Mouse (Mus musculus) MEL (cell line): Measurements from ENCODE around the gene H3f3b. TPM values are rescaled to one million over a fixed set of nuclear protein-coding genes. Genes with fewer than 3 reads are reported as not detected.

ENCODE experiments used
- DNase-seq: peaks from one replicate; pipeline ENCODE4 v3.0.0; 2011; ENCODE audit warnings: low read depth, low spot score
- H3K27ac ChIP-seq: 2 replicates; pipeline ENCODE4 v1.5.1; 2012; ENCODE audit warnings: low read depth, mild to moderate bottlenecking, control low read depth, low read length, moderate library complexity; ENCODE audit not compliant: control insufficient read depth
- H3K27me3 ChIP-seq, 2 experiments: fragments of 150-350 bp in 1 of 2; sonication (generic) in 1 of 2; 2 replicates each; pipeline ENCODE4 v1.6.1; 2012; ENCODE audit warnings: low read length in 2 of 2, mild to moderate bottlenecking in 2 of 2, improper control_type of control experiment in 1 of 2, moderate library complexity in 1 of 2; ENCODE audit not compliant: insufficient read depth in 2 of 2, control insufficient read depth in 1 of 2
- H3K36me3 ChIP-seq, 2 experiments: 2 replicates each; pipeline ENCODE4 v1.6.1; 2012 to 2014; ENCODE audit warnings: low read length in 2 of 2, improper control_type of control experiment in 1 of 2, inconsistent platforms in 1 of 2, mild to moderate bottlenecking in 1 of 2; ENCODE audit not compliant: insufficient read depth in 2 of 2, control insufficient read depth in 1 of 2
- H3K4me1 ChIP-seq, 2 experiments: fragments of 150-350 bp in 1 of 2; sonication (generic) in 1 of 2; 2 replicates each; pipeline ENCODE4 v1.6.1; 2012; ENCODE audit warnings: low read length in 2 of 2, improper control_type of control experiment in 1 of 2, mild to moderate bottlenecking in 1 of 2; ENCODE audit not compliant: insufficient read depth in 2 of 2, control insufficient read depth in 1 of 2
- H3K4me3 ChIP-seq, 2 experiments: fragments of 150-350 bp in 1 of 2; sonication (generic) in 1 of 2; 2 replicates each; pipeline ENCODE4 v1.5.1; 2012; ENCODE audit warnings: low read depth in 2 of 2, low read length in 2 of 2, mild to moderate bottlenecking in 2 of 2, moderate library complexity in 2 of 2, control low read depth in 1 of 2, improper control_type of control experiment in 1 of 2; ENCODE audit not compliant: control insufficient read depth in 1 of 2, insufficient read depth in 1 of 2
- H3K79me2 ChIP-seq: 2 replicates; pipeline ENCODE4 v1.6.1; 2012; ENCODE audit warnings: mild to moderate bottlenecking, low read length, moderate library complexity; ENCODE audit not compliant: control insufficient read depth, poor library complexity, insufficient read depth
- H3K9ac ChIP-seq: 2 replicates; pipeline ENCODE4 v1.6.1; 2012; ENCODE audit warnings: low read depth, mild to moderate bottlenecking, control low read depth, low read length, moderate library complexity; ENCODE audit not compliant: control insufficient read depth, poor library complexity, severe bottlenecking
- H3K9me3 ChIP-seq: fragments of 150-350 bp; sonication (generic); replicated peaks from 2 replicates; pipeline ENCODE4 v1.6.1; 2012; ENCODE audit warnings: mild to moderate bottlenecking, low read length, improper control_type of control experiment, moderate library complexity; ENCODE audit not compliant: insufficient read depth
- CHD1 ChIP-seq: IDR thresholded peaks from 2 replicates; pipeline ENCODE4 v1.6.1; 2012; ENCODE audit warnings: low read depth, mild to moderate bottlenecking, inconsistent platforms, low read length, improper control_type of control experiment
- CHD2 ChIP-seq: IDR thresholded peaks from 2 replicates; pipeline ENCODE4 v1.6.1; 2011; ENCODE audit warnings: low read length, improper control_type of control experiment
- CTCF ChIP-seq, 3 experiments: IDR thresholded peaks in 2 of 3; conservative IDR thresholded peaks in 1 of 3; 2 replicates each; pipeline ENCODE4 v1.5.1; 2011 to 2012; ENCODE audit warnings: low read length in 3 of 3, low read depth in 2 of 3, mild to moderate bottlenecking in 2 of 3, improper control_type of control experiment in 1 of 3, inconsistent platforms in 1 of 3, mixed read lengths in 1 of 3, moderate library complexity in 1 of 3; ENCODE audit not compliant: control insufficient read depth in 1 of 3, insufficient read depth in 1 of 3, poor library complexity in 1 of 3, severe bottlenecking in 1 of 3
- ETS1 ChIP-seq: IDR thresholded peaks from 2 replicates; pipeline ENCODE4 v1.6.1; 2012; ENCODE audit warnings: low read depth, mild to moderate bottlenecking, inconsistent platforms, low read length, improper control_type of control experiment, moderate library complexity
- GATA1 ChIP-seq: IDR thresholded peaks from 2 replicates; pipeline ENCODE4 v1.6.1; 2011; ENCODE audit warnings: low read depth, low read length, improper control_type of control experiment
- JUND ChIP-seq: IDR thresholded peaks from 2 replicates; pipeline ENCODE4 v1.6.1; 2011; ENCODE audit warnings: low read depth, mild to moderate bottlenecking, improper control_type of control experiment, low read length
- MXI1 ChIP-seq: IDR thresholded peaks from 2 replicates; pipeline ENCODE4 v1.6.1; 2011; ENCODE audit warnings: mild to moderate bottlenecking, low read depth, low read length, improper control_type of control experiment
- POLR2A ChIP-seq, 2 experiments: IDR thresholded peaks; 2 replicates each; pipeline ENCODE4 v1.6.1; 2011 to 2012; ENCODE audit warnings: low read length in 2 of 2, mild to moderate bottlenecking in 2 of 2, control low read depth in 1 of 2, improper control_type of control experiment in 1 of 2, low read depth in 1 of 2, moderate library complexity in 1 of 2; ENCODE audit not compliant: control insufficient read depth in 1 of 2, insufficient read depth in 1 of 2, poor library complexity in 1 of 2
- POLR2AphosphoS2 ChIP-seq: IDR thresholded peaks from 2 replicates; pipeline ENCODE4 v1.6.1; 2011; ENCODE audit warnings: low read length, improper control_type of control experiment
- RAD21 ChIP-seq: IDR thresholded peaks from 2 replicates; pipeline ENCODE4 v1.6.1; 2011; ENCODE audit warnings: mild to moderate bottlenecking, low read depth, low read length, improper control_type of control experiment
- SIN3A ChIP-seq: IDR thresholded peaks from 2 replicates; pipeline ENCODE4 v1.6.1; 2012; ENCODE audit warnings: low read length, improper control_type of control experiment, inconsistent platforms
- SMC3 ChIP-seq: IDR thresholded peaks from 2 replicates; pipeline ENCODE4 v1.6.1; 2011; ENCODE audit warnings: low read depth, low read length, improper control_type of control experiment
- TAL1 ChIP-seq: IDR thresholded peaks from 2 replicates; pipeline ENCODE4 v1.6.1; 2012; ENCODE audit warnings: mild to moderate bottlenecking, inconsistent platforms, low read length, moderate library complexity, mixed read lengths
- TCF12 ChIP-seq: IDR thresholded peaks from 2 replicates; pipeline ENCODE4 v1.6.1; 2014; ENCODE audit warnings: low read depth, mild to moderate bottlenecking, inconsistent platforms, low read length, improper control_type of control experiment, moderate library complexity
- ZC3H11A ChIP-seq: IDR thresholded peaks from 2 replicates; pipeline ENCODE4 v1.6.1; 2012; ENCODE audit warnings: low read depth, mild to moderate bottlenecking, inconsistent platforms, low read length, improper control_type of control experiment
- polyA plus RNA-seq, 2 experiments: library from polyadenylated mRNA; stranded (reverse) in 1 of 2; unstranded in 1 of 2; fragments of >175 nt in 1 of 2; fragments of >200 nt in 1 of 2; gene quantifications; 2 replicates each; pipeline versions ENCODE4 v1.2.1 to v1.2.4; 2012; ENCODE audit warnings: low replicate concordance in 2 of 2, low read depth in 1 of 2; ENCODE audit not compliant: insufficient read length in 2 of 2, insufficient read depth in 1 of 2, missing spikeins in 1 of 2
- total RNA-seq: library from RNA; depleted of rRNA; stranded (reverse); fragments of 300-350 nt; gene quantifications from 2 replicates; pipeline ENCODE4 v1.2.3, GENCODE M21; 2012

Gene H3f3b
- total and polyA plus RNA-seq, 3 experiments: 96.6 to 767 (median 498) TPM

DNA sequence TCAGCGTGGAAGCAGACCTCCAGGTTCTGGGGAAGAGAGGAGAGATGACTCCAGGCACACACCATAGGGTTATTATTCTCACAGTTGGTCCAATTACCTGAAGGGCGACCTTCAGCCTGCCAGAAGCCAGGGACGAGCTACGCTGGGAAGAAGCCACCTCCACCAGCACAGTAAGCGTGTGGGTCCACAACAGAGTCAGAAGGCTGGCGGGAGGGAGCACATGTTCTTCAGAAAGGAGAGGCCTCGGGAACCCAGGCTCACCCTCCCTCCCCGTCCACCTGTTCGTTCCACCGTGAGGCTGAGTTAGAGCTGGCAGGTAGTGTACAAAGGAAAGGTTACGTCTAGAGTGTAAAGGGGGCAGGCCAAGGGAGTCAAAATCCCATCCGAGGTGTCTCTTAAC is 37.6 kb upstream of the H3f3b start:
- Histone ChIP-seq H3K27me3 (no peaks in the 10 kb centered on the region), H3K9ac (no peak overlapping the region), H3K9me3 (no peaks in the 10 kb centered on the region), H3K4me3 (no peak overlapping the region), H3K27ac (no peak overlapping the region), H3K79me2 (no peaks in the 10 kb centered on the region), H3K4me1 (no peaks in the 10 kb centered on the region), H3K36me3 (no peaks in the 10 kb centered on the region; a peak in 1 of 4 replicates)
- TF ChIP-seq TAL1: no peak
- TF ChIP-seq POLR2A (IDR thresholded peaks at IDR 0.05; ENCODE audit: control insufficient read depth in 1 of 2, insufficient read depth in 1 of 2, low read depth in 1 of 2, low read length in 2 of 2, poor library complexity in 1 of 2): no peak
- no peak for DNase-seq

DNA sequence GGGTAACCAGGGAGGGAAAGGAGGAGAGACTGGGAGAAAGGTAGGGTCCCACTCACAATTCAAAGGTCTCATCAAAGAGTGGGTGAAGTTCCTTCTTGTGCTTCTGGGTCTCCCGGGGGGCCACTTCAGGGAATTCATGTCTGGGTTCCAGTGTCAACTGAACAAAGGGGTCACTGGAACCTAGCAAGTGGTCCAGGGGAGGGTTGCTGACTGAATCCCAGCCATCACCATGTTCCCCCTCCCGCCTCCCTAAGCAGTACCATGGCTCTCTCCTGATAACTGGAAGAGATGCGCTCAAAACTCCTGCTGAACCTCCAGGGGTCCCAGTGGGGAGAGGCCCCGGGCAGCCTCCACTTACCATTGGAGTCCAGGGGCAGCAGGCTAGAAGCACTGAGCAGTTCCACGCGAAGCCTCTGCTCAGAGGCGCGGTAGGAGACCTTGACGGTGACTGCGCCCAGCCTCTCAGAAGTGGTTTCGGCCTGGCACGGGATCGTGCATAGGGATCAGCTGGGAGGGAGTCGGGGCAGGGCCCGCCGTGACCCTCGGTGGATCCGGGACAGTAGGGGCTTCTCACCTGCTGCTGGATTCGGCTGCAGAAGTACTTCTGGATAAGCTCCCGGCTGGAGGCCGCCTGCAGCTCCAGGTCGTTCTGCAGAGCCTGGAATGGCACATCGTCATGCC is 36.6 kb upstream of the H3f3b start:
- no peak for TF ChIP-seq TCF12
- TF ChIP-seq ZC3H11A: no peak
- no peak for TF ChIP-seq RAD21
- TF ChIP-seq SIN3A: no peak
- no peak for TF ChIP-seq CHD1
- TF ChIP-seq ETS1: no peak
- TF ChIP-seq CHD2: no peak
- TF ChIP-seq GATA1: no peak
- no peak for TF ChIP-seq MXI1
- no peak for TF ChIP-seq CTCF (IDR thresholded peaks at IDR 0.05 in 2 of 3, conservative IDR thresholded peaks at IDR 0.05 in 1 of 3; ENCODE audit: control insufficient read depth in 1 of 3, insufficient read depth in 1 of 3, low read depth in 2 of 3, low read length in 3 of 3, poor library complexity in 1 of 3, severe bottlenecking in 1 of 3)
- no peak for TF ChIP-seq SMC3
- no peak for TF ChIP-seq POLR2AphosphoS2
- TF ChIP-seq, all 39 proteins: peak for 0
- DNase-seq: no peak
- Histone ChIP-seq H3K9ac (no peak overlapping the region), H3K4me3 (no peak overlapping the region), H3K9me3 (no peaks in the 10 kb centered on the region), H3K27ac (no peak overlapping the region), H3K79me2 (no peaks in the 10 kb centered on the region), H3K4me1 (no peaks in the 10 kb centered on the region), H3K36me3 (peaks cover 0 to 5% of the 10 kb centered on the region in 2 experiments; a peak in 2 of 4 replicates), H3K27me3 (no peaks in the 10 kb centered on the region)

- no peak for DNase-seq
- Histone ChIP-seq H3K4me3 (no peak overlapping the region), H3K4me1 (peaks cover under 1% of the 10 kb centered on the region in 2 experiments; a peak in 2 of 4 replicates), H3K79me2 (no peaks in the 10 kb centered on the region), H3K27ac (no peak overlapping the region), H3K27me3 (no peaks in the 10 kb centered on the region), H3K9me3 (no peaks in the 10 kb centered on the region), H3K36me3 (peaks cover under 1 to 5% of the 10 kb centered on the region in 2 experiments; a peak in 3 of 4 replicates), H3K9ac (no peak overlapping the region)
- no peak for TF ChIP-seq JUND
Observed at GRCm38 (mm10) chr11:116063562-116063961, 35.8 kb upstream of the H3f3b start.
